In the genomic region with DNA sequence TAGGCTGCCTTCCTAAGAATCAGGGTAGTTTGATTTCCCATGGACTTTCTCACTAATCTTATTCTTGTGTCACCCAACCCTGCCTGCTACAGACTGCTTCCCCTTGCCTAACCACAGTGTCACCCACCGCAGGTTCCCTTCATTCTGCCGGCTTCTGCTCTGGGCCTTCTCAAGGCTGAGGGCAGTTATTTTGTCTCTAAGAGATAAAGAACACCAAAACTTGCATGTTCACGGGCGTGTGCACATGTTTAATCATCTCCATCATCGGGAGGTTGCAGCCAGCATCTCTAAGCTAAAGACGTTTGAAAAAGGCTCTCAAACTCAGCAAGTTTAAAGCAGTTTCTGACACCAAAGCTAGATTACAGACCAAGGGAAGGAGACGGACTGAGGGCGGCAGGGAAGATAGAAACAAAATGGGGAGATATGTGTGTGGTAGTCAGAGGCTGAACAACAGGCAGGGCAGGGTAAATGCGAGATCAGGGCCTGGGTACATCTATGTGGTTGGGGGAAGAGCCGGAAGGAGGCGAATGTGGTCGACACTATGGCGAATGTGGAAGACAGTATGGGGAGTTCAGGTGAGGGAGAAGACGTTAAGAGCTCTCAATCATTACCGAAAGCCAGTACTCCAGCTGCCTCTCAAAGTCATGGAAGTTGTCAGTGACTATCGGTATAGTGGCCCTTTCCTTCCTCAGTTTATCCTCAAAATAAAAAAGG, we compare ENCODE assay signal across 8 mouse cellular contexts. TPM values are rescaled to one million over a fixed set of nuclear protein-coding genes. Genes with fewer than 3 reads are reported as not detected.
DNase-seq lines count a peak whose midpoint lies in the region; ATAC-seq lines count a peak whose summit lies in the region.

No protein-coding gene starts in this region.

- no peak for DNase-seq in kidney, postnatal 25 days
- DNase-seq in right cerebral cortex, postnatal 14 days = no peak
- DNase-seq in right cerebral cortex, postnatal 25 days = no peak
- DNase-seq in kidney, adult 18-20 months = no peak

- H3K4me1 ChIP-seq in kidney, embryonic 16.5 days (ENCODE audit: insufficient read depth, low read length) = peaks cover 53% of the 10 kb centered on the region
- peaks cover 45% of the 10 kb centered on the region for H3K4me1 ChIP-seq in embryonic facial prominence, embryonic 15.5 days
- H3K4me1 ChIP-seq in intestine, embryonic 16.5 days (ENCODE audit: control insufficient read depth, insufficient read depth, low read length) = peaks cover 55% of the 10 kb centered on the region
- H3K4me1 ChIP-seq in midbrain, embryonic 16.5 days (ENCODE audit: control insufficient read depth, insufficient read depth, low read length) = peaks cover 8% of the 10 kb centered on the region

- no peaks in the 10 kb centered on the region for H3K27me3 ChIP-seq in kidney, embryonic 16.5 days (ENCODE audit: insufficient read depth, low read length)
- no peaks in the 10 kb centered on the region for H3K27me3 ChIP-seq in embryonic facial prominence, embryonic 15.5 days
- no peaks in the 10 kb centered on the region for H3K27me3 ChIP-seq in intestine, embryonic 16.5 days (replicated peaks; ENCODE audit: control insufficient read depth, insufficient read depth, low read length)
- H3K27me3 ChIP-seq in midbrain, embryonic 16.5 days (ENCODE audit: control insufficient read depth, insufficient read depth, low read depth, low read length) = no peaks in the 10 kb centered on the region

- H3K36me3 ChIP-seq in kidney, embryonic 16.5 days (ENCODE audit: insufficient read depth, low read length) = no peaks in the 10 kb centered on the region
- no peaks in the 10 kb centered on the region for H3K36me3 ChIP-seq in embryonic facial prominence, embryonic 15.5 days
- H3K36me3 ChIP-seq in intestine, embryonic 16.5 days (ENCODE audit: control insufficient read depth, insufficient read depth, low read length) = no peaks in the 10 kb centered on the region
- no peaks in the 10 kb centered on the region for H3K36me3 ChIP-seq in midbrain, embryonic 16.5 days (ENCODE audit: control insufficient read depth, insufficient read depth, low read length)

- H3K9ac ChIP-seq in kidney, embryonic 16.5 days (replicated peaks; ENCODE audit: low read length) = peak overlapping the region; percentile 91
- peak overlapping the region; percentile 92 for H3K9ac ChIP-seq in embryonic facial prominence, embryonic 15.5 days
- peak overlapping the region; percentile 94 for H3K9ac ChIP-seq in intestine, embryonic 16.5 days (ENCODE audit: low read depth, low read length)
- H3K9ac ChIP-seq in midbrain, embryonic 16.5 days (ENCODE audit: low read depth, low read length) = peak overlapping the region; percentile 82; the same call in 1 of the 2 replicates

- peak overlapping the region; percentile 97 for H3K27ac ChIP-seq in kidney, embryonic 16.5 days (ENCODE audit: low read length)
- H3K27ac ChIP-seq in embryonic facial prominence, embryonic 15.5 days (replicated peaks) = peak overlapping the region; percentile 99
- H3K27ac ChIP-seq in intestine, embryonic 16.5 days (ENCODE audit: low read length) = peak overlapping the region; percentile 100
- no peak overlapping the region for H3K27ac ChIP-seq in midbrain, embryonic 16.5 days (ENCODE audit: low read length)

- peak overlapping the region; percentile 74 for H3K4me2 ChIP-seq in kidney, embryonic 16.5 days (replicated peaks; ENCODE audit: low read depth, low read length)
- peak overlapping the region; percentile 79 for H3K4me2 ChIP-seq in embryonic facial prominence, embryonic 15.5 days (replicated peaks)
- peak overlapping the region; percentile 84 for H3K4me2 ChIP-seq in intestine, embryonic 16.5 days (ENCODE audit: low read depth, low read length)
- peak overlapping the region; percentile 88 for H3K4me2 ChIP-seq in midbrain, embryonic 16.5 days (ENCODE audit: low read length)

- WGBS in kidney, embryonic 16.5 days = 16% methylated on average over 16 of the region's 16 CpGs
- WGBS in embryonic facial prominence, embryonic 15.5 days = 16% methylated on average over 16 of the region's 16 CpGs
- whole genome bisulfite sequencing in intestine, embryonic 16.5 days = 14% methylated on average over 16 of the region's 16 CpGs
- 25% methylated on average over 16 of the region's 16 CpGs for WGBS in midbrain, embryonic 16.5 days

- no peak for ATAC-seq in kidney, embryonic 16.5 days (ENCODE audit: low FRiP score, low TSS enrichment)
- no peak for ATAC-seq in embryonic facial prominence, embryonic 15.5 days (ENCODE audit: insufficient number of reproducible peaks, low FRiP score, low TSS enrichment, low read depth)
- no peak for ATAC-seq in intestine, embryonic 16.5 days
- no peak for ATAC-seq in midbrain, embryonic 16.5 days

- H3K9me3 ChIP-seq in kidney, embryonic 16.5 days (ENCODE audit: low read length) = no peaks in the 10 kb centered on the region
- H3K9me3 ChIP-seq in embryonic facial prominence, embryonic 15.5 days (replicated peaks) = no peaks in the 10 kb centered on the region
- no peaks in the 10 kb centered on the region for H3K9me3 ChIP-seq in intestine, embryonic 16.5 days (ENCODE audit: control insufficient read depth, low read length)
- H3K9me3 ChIP-seq in midbrain, embryonic 16.5 days (replicated peaks; ENCODE audit: control insufficient read depth, low read length, poor library complexity, severe bottlenecking) = no peaks in the 10 kb centered on the region

- H3K4me3 ChIP-seq in kidney, embryonic 16.5 days (ENCODE audit: low read length) = peak overlapping the region; percentile 95
- H3K4me3 ChIP-seq in embryonic facial prominence, embryonic 15.5 days (replicated peaks) = peak overlapping the region; percentile 84
- peak overlapping the region; percentile 86 for H3K4me3 ChIP-seq in intestine, embryonic 16.5 days (ENCODE audit: low read length)
- H3K4me3 ChIP-seq in midbrain, embryonic 16.5 days (ENCODE audit: low read depth, low read length) = peak overlapping the region; percentile 71

RNA-seq across cellular contexts. Expression of a gene that starts 7.0 kb away (rescaled TPM):
- polyA plus RNA-seq in kidney, embryonic 16.5 days (2015; fragmentation: Nextera tagmentation; extraction: Ambion mirVana) = 61.2 and 64.9 TPM in 2 replicates
- 69.9 and 70.3 TPM in 2 replicates for polyA plus RNA-seq in embryonic facial prominence, embryonic 15.5 days (2015; fragmentation: Nextera tagmentation; extraction: Ambion mirVana)
- 69.4 and 71.3 TPM in 2 replicates for polyA plus RNA-seq in intestine, embryonic 16.5 days (2015; fragmentation: Nextera tagmentation; extraction: Ambion mirVana)
- 12.8 and 14.6 TPM in 2 replicates for polyA plus RNA-seq in midbrain, embryonic 16.5 days (2015; fragmentation: Nextera tagmentation; extraction: Ambion mirVana)

RNA-seq across cellular contexts. Expression of a gene that starts 18.8 kb away (rescaled TPM):
- 14.8 and 17.0 TPM in 2 replicates for polyA plus RNA-seq in kidney, embryonic 16.5 days (2015; fragmentation: Nextera tagmentation; extraction: Ambion mirVana)
- 39.9 and 42.1 TPM in 2 replicates for polyA plus RNA-seq in embryonic facial prominence, embryonic 15.5 days (2015; fragmentation: Nextera tagmentation; extraction: Ambion mirVana)
- polyA plus RNA-seq in intestine, embryonic 16.5 days (2015; fragmentation: Nextera tagmentation; extraction: Ambion mirVana) = 20.9 and 21.1 TPM in 2 replicates
- 10.2 and 12.5 TPM in 2 replicates for polyA plus RNA-seq in midbrain, embryonic 16.5 days (2015; fragmentation: Nextera tagmentation; extraction: Ambion mirVana)

RNA-seq across cellular contexts. Expression of a gene that starts 38.8 kb away (rescaled TPM):
- 82.9 and 84.7 TPM in 2 replicates for polyA plus RNA-seq in kidney, embryonic 16.5 days (2015; fragmentation: Nextera tagmentation; extraction: Ambion mirVana)
- 94.2 and 94.5 TPM in 2 replicates for polyA plus RNA-seq in embryonic facial prominence, embryonic 15.5 days (2015; fragmentation: Nextera tagmentation; extraction: Ambion mirVana)
- 121 and 126 TPM in 2 replicates for polyA plus RNA-seq in intestine, embryonic 16.5 days (2015; fragmentation: Nextera tagmentation; extraction: Ambion mirVana)
- 57.8 and 61.3 TPM in 2 replicates for polyA plus RNA-seq in midbrain, embryonic 16.5 days (2015; fragmentation: Nextera tagmentation; extraction: Ambion mirVana)

RNA-seq across cellular contexts. Expression of a gene that starts 38.9 kb away (rescaled TPM):
- 36.4 and 39.6 TPM in 2 replicates for polyA plus RNA-seq in kidney, embryonic 16.5 days (2015; fragmentation: Nextera tagmentation; extraction: Ambion mirVana)
- 29.4 and 31.8 TPM in 2 replicates for polyA plus RNA-seq in embryonic facial prominence, embryonic 15.5 days (2015; fragmentation: Nextera tagmentation; extraction: Ambion mirVana)
- polyA plus RNA-seq in intestine, embryonic 16.5 days (2015; fragmentation: Nextera tagmentation; extraction: Ambion mirVana) = 27.5 and 27.9 TPM in 2 replicates
- 19.9 and 21.2 TPM in 2 replicates for polyA plus RNA-seq in midbrain, embryonic 16.5 days (2015; fragmentation: Nextera tagmentation; extraction: Ambion mirVana)
